Mouse (Mus musculus): ENCODE data around the gene Acer3. TPM values are rescaled to one million over a fixed set of nuclear protein-coding genes. Genes with fewer than 3 reads are reported as not detected.
A peak's percentile ranks its signal among the peaks of the same experiment; 100 is the strongest.
"Not testable (repeated sequence)": the region's sequence is repeated elsewhere in the genome, so short reads cannot be mapped to it uniquely, and the experiment has no call there.

Acer3 gene
- polyA plus RNA-seq, 1 experiment from 2014 or later = 9.1 TPM

DNA sequence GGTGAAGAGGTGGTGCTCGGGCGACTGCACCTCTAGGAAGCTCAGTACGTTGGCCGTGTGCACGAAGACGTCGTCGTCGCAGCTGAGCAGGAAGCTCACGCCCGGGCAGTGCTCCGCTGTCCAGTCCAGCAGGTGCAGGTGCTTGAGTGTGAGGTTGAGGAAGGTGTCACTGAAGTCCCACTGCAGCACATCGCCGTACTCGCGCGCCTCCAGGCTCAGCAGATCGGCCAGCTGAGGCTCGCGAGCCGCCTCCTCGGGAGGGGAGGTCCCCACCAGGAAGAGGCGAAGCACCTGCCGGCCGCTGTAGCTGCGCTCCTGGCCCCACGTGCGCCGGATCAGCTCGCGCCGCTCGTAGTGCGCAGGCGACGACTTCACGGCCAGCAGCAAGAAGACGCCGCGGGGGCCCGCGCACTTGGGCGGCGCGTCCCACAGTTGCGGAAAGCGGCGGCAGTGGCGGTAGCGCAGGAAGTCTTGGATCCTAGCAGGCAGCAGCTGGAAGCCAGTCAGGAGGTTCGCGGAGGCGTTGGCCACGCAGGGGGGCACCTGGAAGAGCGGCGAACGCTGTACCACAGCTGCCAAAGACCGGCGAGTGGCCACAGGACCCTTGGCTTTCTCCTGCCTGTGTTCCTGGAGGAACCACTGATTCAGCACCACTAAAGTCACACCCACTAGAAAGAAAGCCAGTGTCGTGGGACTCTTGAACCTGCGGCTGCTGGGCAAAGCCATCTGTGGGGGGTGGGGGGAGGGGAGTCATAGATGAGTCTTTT, 126.8 kb downstream of the Acer3 start:
- H3K4me1 ChIP-seq (replicated peaks; ENCODE audit: control insufficient read depth, insufficient read depth, low read length) = peaks cover 11% of the 10 kb centered on the region
- 1% methylated on average over 61 of the region's 61 CpGs for WGBS
- ATAC-seq = peak; percentile 65
- H3K27ac ChIP-seq (ENCODE audit: low read length) = no peak overlapping the region
- peak overlapping the region; percentile 52 for H3K4me3 ChIP-seq (replicated peaks; ENCODE audit: low read length)
- peak overlapping the region; percentile 96 for H3K4me2 ChIP-seq (ENCODE audit: low read length)
- peaks cover 42% of the 10 kb centered on the region for H3K27me3 ChIP-seq (replicated peaks; ENCODE audit: control insufficient read depth, insufficient read depth, low read length)
- no peaks in the 10 kb centered on the region for H3K9me3 ChIP-seq (ENCODE audit: control insufficient read depth, low read length)
- H3K9ac ChIP-seq (replicated peaks; ENCODE audit: low read depth, low read length) = peak overlapping the region; percentile 54
- no peaks in the 10 kb centered on the region for H3K36me3 ChIP-seq (ENCODE audit: control insufficient read depth, insufficient read depth)

DNA sequence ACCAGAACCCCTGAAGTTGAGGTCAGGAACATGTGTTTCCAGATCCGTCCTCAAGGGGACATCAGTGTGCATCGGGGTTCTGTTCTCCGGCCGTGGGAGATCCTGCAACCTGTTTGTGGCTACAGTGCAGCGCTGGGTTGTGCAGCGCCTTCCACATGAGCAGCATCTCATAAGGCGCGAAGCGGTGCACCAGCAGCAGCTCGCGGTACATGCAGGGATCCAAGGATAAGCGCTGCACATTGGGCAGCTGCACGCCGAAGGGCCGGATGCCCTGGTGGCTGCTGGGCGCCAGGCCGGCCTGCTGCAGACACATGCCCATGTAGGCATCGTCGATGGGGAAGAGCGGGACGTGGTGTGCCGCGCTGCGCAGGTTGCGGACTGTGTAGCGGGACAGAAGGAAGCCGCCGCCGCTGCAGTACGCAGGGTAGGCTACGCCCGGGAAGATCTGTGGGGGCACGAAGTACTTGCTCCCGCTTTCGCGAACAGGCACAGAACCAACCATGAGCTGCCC, 127.4 kb downstream of the Acer3 start:
- Histone ChIP-seq H3K4me2 (ENCODE audit: low read length) (peak overlapping the region; percentile 96), H3K4me3 (replicated peaks; ENCODE audit: low read length) (peak overlapping the region; percentile 52), H3K36me3 (ENCODE audit: control insufficient read depth, insufficient read depth) (no peaks in the 10 kb centered on the region), H3K4me1 (replicated peaks; ENCODE audit: control insufficient read depth, insufficient read depth, low read length) (peaks cover 11% of the 10 kb centered on the region), H3K27me3 (replicated peaks; ENCODE audit: control insufficient read depth, insufficient read depth, low read length) (peaks cover 45% of the 10 kb centered on the region), H3K9me3 (ENCODE audit: control insufficient read depth, low read length) (no peaks in the 10 kb centered on the region), H3K27ac (ENCODE audit: low read length) (no peak overlapping the region), H3K9ac (replicated peaks; ENCODE audit: low read depth, low read length) (peak overlapping the region; percentile 54)
- 2% methylated on average over 36 of the region's 36 CpGs for WGBS
- peak; percentile 77 for ATAC-seq

DNA sequence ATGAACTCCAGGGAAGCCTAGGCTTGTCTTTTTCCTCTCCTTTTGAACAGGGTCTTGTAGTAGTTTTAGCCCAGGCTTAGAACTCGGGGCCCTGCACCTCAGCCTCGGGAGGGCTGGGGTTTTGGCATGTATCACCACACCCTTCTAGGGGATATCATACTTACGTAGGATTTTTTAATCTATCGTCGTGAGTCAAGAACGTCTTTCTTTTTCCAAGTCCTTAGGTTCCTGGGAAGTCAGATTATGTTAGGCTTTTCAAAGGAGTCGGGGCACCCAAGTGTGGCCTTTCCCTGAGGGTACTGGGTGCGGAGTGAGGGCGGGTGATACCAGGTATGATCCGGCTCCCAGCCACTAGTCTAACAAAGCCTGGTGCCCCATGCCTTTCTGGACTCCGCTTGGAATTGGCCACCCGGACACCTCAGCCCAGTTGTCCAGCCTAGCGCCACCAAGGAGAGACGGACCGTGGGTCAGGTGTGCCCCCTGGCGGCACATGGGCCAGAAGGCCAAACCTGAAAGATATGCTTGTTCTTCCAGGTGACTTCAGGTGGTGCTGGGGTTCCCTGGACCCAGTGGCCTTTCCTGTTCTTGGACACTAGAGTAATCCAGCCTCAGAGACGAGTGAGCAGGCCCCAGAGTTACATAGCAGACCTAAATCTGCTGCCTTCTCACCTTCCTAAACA, 129.3 kb downstream of the Acer3 start:
- no peak overlapping the region for H3K4me3 ChIP-seq (replicated peaks; ENCODE audit: low read length)
- WGBS = 66% methylated on average over 17 of the region's 17 CpGs
- no peak overlapping the region for H3K9ac ChIP-seq (replicated peaks; ENCODE audit: low read depth, low read length)
- H3K9me3 ChIP-seq (ENCODE audit: control insufficient read depth, low read length) = no peaks in the 10 kb centered on the region
- H3K27me3 ChIP-seq (replicated peaks; ENCODE audit: control insufficient read depth, insufficient read depth, low read length) = peaks cover 45% of the 10 kb centered on the region
- H3K27ac ChIP-seq (ENCODE audit: low read length) = no peak overlapping the region
- H3K4me2 ChIP-seq (ENCODE audit: low read length) = no peak overlapping the region
- H3K36me3 ChIP-seq (ENCODE audit: control insufficient read depth, insufficient read depth) = no peaks in the 10 kb centered on the region
- H3K4me1 ChIP-seq (replicated peaks; ENCODE audit: control insufficient read depth, insufficient read depth, low read length) = peaks cover 12% of the 10 kb centered on the region
- no peak for ATAC-seq

DNA sequence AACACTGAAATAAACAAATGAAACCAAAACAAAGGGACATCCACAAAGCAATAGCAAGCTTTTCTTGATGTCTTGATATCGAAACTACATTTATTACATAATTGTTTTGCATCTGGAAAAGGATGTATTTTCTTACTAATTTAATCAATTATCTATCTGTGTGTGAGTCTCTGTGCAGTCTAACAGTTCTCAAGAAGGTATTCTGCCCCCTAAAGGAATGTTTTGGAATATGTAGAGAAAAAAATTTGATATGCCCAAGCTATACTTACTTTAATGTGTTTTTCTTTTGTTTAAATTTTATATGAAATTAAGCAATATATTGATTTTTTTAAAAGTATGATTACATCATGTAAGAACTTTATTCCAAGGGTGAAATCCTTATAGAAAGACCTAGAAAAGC, 130.4 kb downstream of the Acer3 start:
- ATAC-seq = no peak
- H3K9ac ChIP-seq (replicated peaks; ENCODE audit: low read depth, low read length) = no peak overlapping the region
- WGBS = 94% methylated on average over 1 of the region's 1 CpGs

DNA sequence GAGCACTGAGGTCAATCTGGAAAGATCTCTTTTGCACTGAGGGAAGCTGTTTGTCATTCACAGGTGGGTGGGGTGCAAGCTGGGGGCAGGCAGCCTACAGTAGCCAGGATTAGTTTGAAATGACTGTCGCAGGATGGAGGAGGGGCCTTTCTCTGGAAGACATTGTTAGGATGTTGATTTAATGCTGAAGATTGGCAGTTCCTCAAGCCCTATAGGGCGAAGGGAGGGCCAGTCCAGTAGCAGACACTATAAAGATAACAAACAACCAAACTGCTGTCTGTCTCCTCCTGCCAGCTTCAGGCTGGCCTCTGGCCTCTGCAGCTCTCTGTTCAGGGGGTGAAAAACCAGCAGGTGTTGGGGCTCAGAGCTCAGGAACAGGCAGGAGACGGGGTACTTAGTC, 131.3 kb downstream of the Acer3 start:
- Histone ChIP-seq H3K36me3 (ENCODE audit: control insufficient read depth, insufficient read depth) (no peaks in the 10 kb centered on the region), H3K9me3 (ENCODE audit: control insufficient read depth, low read length) (no peaks in the 10 kb centered on the region), H3K4me1 (replicated peaks; ENCODE audit: control insufficient read depth, insufficient read depth, low read length) (peaks cover 24% of the 10 kb centered on the region), H3K27me3 (replicated peaks; ENCODE audit: control insufficient read depth, insufficient read depth, low read length) (peaks cover 28% of the 10 kb centered on the region), H3K4me3 (replicated peaks; ENCODE audit: low read length) (no peak overlapping the region), H3K9ac (replicated peaks; ENCODE audit: low read depth, low read length) (no peak overlapping the region), H3K4me2 (ENCODE audit: low read length) (no peak overlapping the region), H3K27ac (ENCODE audit: low read length) (no peak overlapping the region)
- no peak for ATAC-seq
- 62% methylated on average over 3 of the region's 3 CpGs for WGBS

More for the DNA sequence above, 130.4 kb downstream of the Acer3 start:
- peaks cover 36% of the 10 kb centered on the region for H3K27me3 ChIP-seq (replicated peaks; ENCODE audit: control insufficient read depth, insufficient read depth, low read length)
- no peaks in the 10 kb centered on the region for H3K36me3 ChIP-seq (ENCODE audit: control insufficient read depth, insufficient read depth)
- H3K4me3 ChIP-seq (replicated peaks; ENCODE audit: low read length) = no peak overlapping the region
- no peak overlapping the region for H3K27ac ChIP-seq (ENCODE audit: low read length)
- H3K4me1 ChIP-seq (replicated peaks; ENCODE audit: control insufficient read depth, insufficient read depth, low read length) = peaks cover 19% of the 10 kb centered on the region
- no peaks in the 10 kb centered on the region for H3K9me3 ChIP-seq (ENCODE audit: control insufficient read depth, low read length)
- no peak overlapping the region for H3K4me2 ChIP-seq (ENCODE audit: low read length)

DNA sequence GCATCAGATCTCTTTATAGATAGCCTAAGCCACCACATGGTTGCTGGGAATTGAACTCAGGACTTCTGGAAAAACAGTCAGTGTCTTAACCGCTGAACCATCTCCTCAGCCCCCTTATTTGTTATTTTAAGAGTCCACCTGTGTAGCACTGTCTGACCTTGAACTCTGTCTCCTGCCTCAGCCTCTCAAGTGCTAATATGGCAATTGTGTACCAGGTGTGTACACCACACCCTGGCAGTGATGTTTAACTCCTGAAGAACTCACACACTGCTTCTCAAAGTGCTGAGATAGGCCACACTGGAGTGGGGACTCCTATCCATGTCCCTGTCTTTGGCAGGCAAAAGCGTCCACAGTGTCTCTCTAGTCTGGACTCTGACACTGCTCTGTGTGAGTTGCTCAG, 132.3 kb downstream of the Acer3 start:
- H3K4me3 ChIP-seq (replicated peaks; ENCODE audit: low read length) = no peak overlapping the region
- H3K27ac ChIP-seq (ENCODE audit: low read length) = no peak overlapping the region
- no peaks in the 10 kb centered on the region for H3K36me3 ChIP-seq (ENCODE audit: control insufficient read depth, insufficient read depth)
- peaks cover 17% of the 10 kb centered on the region for H3K4me1 ChIP-seq (replicated peaks; ENCODE audit: control insufficient read depth, insufficient read depth, low read length)
- H3K9me3 ChIP-seq (ENCODE audit: control insufficient read depth, low read length) = no peaks in the 10 kb centered on the region
- peaks cover 24% of the 10 kb centered on the region for H3K27me3 ChIP-seq (replicated peaks; ENCODE audit: control insufficient read depth, insufficient read depth, low read length)
- WGBS = 93% methylated on average over 2 of the region's 2 CpGs
- ATAC-seq = no peak
- H3K4me2 ChIP-seq (ENCODE audit: low read length) = no peak overlapping the region
- H3K9ac ChIP-seq (replicated peaks; ENCODE audit: low read depth, low read length) = no peak overlapping the region

DNA sequence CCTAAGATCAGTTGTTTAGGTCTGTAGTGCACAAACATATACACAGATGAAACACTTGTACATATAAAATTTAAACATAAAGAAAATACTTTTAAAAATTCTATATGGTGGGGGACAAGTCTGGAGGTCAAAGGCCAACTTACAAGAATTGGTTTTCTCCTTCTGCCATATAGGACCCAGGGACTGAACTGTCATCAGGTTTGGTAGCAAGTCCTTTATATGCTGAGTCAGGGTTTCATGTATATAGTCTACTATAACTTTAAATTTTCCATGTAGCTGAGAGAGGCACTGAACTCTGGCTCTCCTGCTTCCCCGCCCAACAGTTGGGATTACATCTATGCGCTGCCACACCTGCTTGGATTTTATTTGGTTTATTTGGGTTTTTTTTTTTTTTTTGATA, 132.8 kb downstream of the Acer3 start:
- Histone ChIP-seq H3K36me3 (ENCODE audit: control insufficient read depth, insufficient read depth) (no peaks in the 10 kb centered on the region), H3K9me3 (ENCODE audit: control insufficient read depth, low read length) (no peaks in the 10 kb centered on the region), H3K27ac (ENCODE audit: low read length) (no peak overlapping the region), H3K27me3 (replicated peaks; ENCODE audit: control insufficient read depth, insufficient read depth, low read length) (peaks cover 23% of the 10 kb centered on the region), H3K4me2 (ENCODE audit: low read length) (no peak overlapping the region), H3K4me1 (replicated peaks; ENCODE audit: control insufficient read depth, insufficient read depth, low read length) (peaks cover 13% of the 10 kb centered on the region), H3K4me3 (replicated peaks; ENCODE audit: low read length) (no peak overlapping the region), H3K9ac (replicated peaks; ENCODE audit: low read depth, low read length) (no peak overlapping the region)
- ATAC-seq = no peak
- 94% methylated on average over 2 of the region's 2 CpGs for WGBS

DNA sequence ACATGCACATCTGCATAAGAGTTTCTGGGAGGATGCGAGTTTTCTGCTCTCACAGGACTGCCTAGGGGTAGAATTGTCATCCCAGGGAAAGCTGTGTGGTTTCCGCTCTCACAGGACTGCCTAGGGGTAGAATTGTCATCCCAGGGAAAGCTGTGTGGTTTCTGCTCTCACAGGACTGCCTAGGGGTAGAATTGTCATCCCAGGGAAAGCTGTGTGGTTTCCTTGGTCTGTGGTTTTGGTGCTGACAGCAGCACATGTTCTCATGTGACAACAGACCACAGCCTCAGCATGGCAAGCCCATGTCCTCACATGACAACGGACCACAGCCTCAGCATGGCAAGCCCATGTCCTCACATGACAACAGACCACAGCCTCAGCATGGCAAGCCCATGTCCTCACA, 133.7 kb downstream of the Acer3 start:
- not testable (repeated sequence) for H3K9ac ChIP-seq (replicated peaks; ENCODE audit: low read depth, low read length); H3K36me3 ChIP-seq (ENCODE audit: control insufficient read depth, insufficient read depth); H3K4me3 ChIP-seq (replicated peaks; ENCODE audit: low read length); ATAC-seq; H3K4me2 ChIP-seq (ENCODE audit: low read length); H3K9me3 ChIP-seq (ENCODE audit: control insufficient read depth, low read length); H3K27ac ChIP-seq (ENCODE audit: low read length)
- Histone ChIP-seq H3K4me1 (replicated peaks; ENCODE audit: control insufficient read depth, insufficient read depth, low read length) (peaks cover 13% of the 10 kb centered on the region), H3K27me3 (replicated peaks; ENCODE audit: control insufficient read depth, insufficient read depth, low read length) (peaks cover 14% of the 10 kb centered on the region)
- 54% methylated on average over 3 of the region's 3 CpGs for WGBS

DNA sequence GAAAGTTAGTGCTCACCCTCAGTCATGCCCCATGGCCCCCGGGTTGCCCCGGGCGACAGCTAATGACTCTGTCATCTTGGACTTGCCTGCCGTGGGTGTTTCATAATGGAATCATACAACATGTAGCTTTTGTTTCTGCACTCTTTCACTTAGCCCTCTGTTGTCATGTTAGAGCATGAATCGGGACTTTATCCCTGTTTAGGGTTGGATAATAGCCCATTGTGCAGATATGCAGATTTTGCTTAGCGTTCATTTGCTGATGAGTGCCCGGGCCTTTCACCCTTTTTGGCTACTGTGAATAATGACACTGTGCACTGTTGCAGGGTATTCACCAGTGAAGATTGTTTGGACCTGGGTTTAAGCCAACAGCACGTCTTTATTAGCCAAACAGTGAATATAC, 134.4 kb downstream of the Acer3 start:
- no peak overlapping the region for H3K9ac ChIP-seq (replicated peaks; ENCODE audit: low read depth, low read length)
- no peak overlapping the region for H3K4me3 ChIP-seq (replicated peaks; ENCODE audit: low read length)
- peak; percentile 93 for ATAC-seq
- H3K4me1 ChIP-seq (replicated peaks; ENCODE audit: control insufficient read depth, insufficient read depth, low read length) = peaks cover 13% of the 10 kb centered on the region
- WGBS = 11% methylated on average over 8 of the region's 8 CpGs
- no peaks in the 10 kb centered on the region for H3K9me3 ChIP-seq (ENCODE audit: control insufficient read depth, low read length)
- H3K27me3 ChIP-seq (replicated peaks; ENCODE audit: control insufficient read depth, insufficient read depth, low read length) = peaks cover 11% of the 10 kb centered on the region; the same call in 1 of the 2 replicates
- no peak overlapping the region for H3K4me2 ChIP-seq (ENCODE audit: low read length)
- H3K36me3 ChIP-seq (ENCODE audit: control insufficient read depth, insufficient read depth) = no peaks in the 10 kb centered on the region
- no peak overlapping the region for H3K27ac ChIP-seq (ENCODE audit: low read length)
